Mouse (Mus musculus) kidney, embryonic 14.5 days (tissue): ENCODE measurements around the gene Dhtkd1. TPM values are rescaled to one million over a fixed set of nuclear protein-coding genes. Genes with fewer than 3 reads are reported as not detected.

ENCODE experiments used
- ATAC-seq: fragments of 200-750 bp; cut with Nextera tagmentation; 2 replicates; pipeline ENCODE4 v1.8.0; 2017; ENCODE audit warnings: moderate number of reproducible peaks, mild to moderate bottlenecking, moderate TSS enrichment, moderate library complexity; ENCODE audit not compliant: low FRiP score, low TSS enrichment
- H3K27ac ChIP-seq: fragments of 300-500 bp; sonication (generic); 2 replicates; pipeline ENCODE4 v1.5.1; 2014; ENCODE audit warnings: low read depth, mild to moderate bottlenecking, low read length, moderate library complexity, mixed read lengths
- H3K27me3 ChIP-seq: fragments of 300-500 bp; sonication (generic); 2 replicates; pipeline ENCODE4 v1.6.1; 2014; ENCODE audit warnings: mild to moderate bottlenecking, low read length; ENCODE audit not compliant: control insufficient read depth, insufficient read depth
- H3K36me3 ChIP-seq: fragments of 300-500 bp; sonication (generic); 2 replicates; pipeline ENCODE4 v1.6.1; 2014; ENCODE audit warnings: low read length, mixed read lengths; ENCODE audit not compliant: control insufficient read depth, insufficient read depth
- H3K4me1 ChIP-seq: fragments of 300-500 bp; sonication (generic); 2 replicates; pipeline ENCODE4 v1.6.1; 2014; ENCODE audit warnings: low read length, mixed read lengths; ENCODE audit not compliant: control insufficient read depth, insufficient read depth
- H3K4me2 ChIP-seq: fragments of 300-500 bp; sonication (generic); replicated peaks from 2 replicates; pipeline ENCODE4 v1.6.1; 2014; ENCODE audit warnings: low read depth, mild to moderate bottlenecking, low read length
- H3K4me3 ChIP-seq: fragments of 300-500 bp; sonication (generic); 2 replicates; pipeline ENCODE4 v1.5.1; 2014; ENCODE audit warnings: mild to moderate bottlenecking, low read length
- H3K9ac ChIP-seq: fragments of 300-500 bp; sonication (generic); 2 replicates; pipeline ENCODE4 v1.6.1; 2014; ENCODE audit warnings: low read depth, mild to moderate bottlenecking, low read length, moderate library complexity
- H3K9me3 ChIP-seq: fragments of 300-500 bp; sonication (generic); 2 replicates; pipeline ENCODE4 v1.6.1; 2016; ENCODE audit warnings: low read length; ENCODE audit not compliant: control insufficient read depth
- WGBS: fragments of 180-500 bp; shearing (Covaris S2); extraction: QIAGEN DNeasy Blood & Tissue Kit; methylation state at CpG from one replicate; pipeline ENCODE4 v1.1.7; 2014; 5-methylcytosine and 5-hydroxymethylcytosine counted together
- polyA plus RNA-seq: library from polyadenylated mRNA; unstranded; fragments of >200 nt; fragmentation: Nextera tagmentation; extraction: Ambion mirVana; gene quantifications from 2 replicates; pipeline ENCODE4 v1.2.1, GENCODE M21; 2014

The Dhtkd1 gene
- polyA plus RNA-seq, 1 experiment from 2014 or later: 5.5 TPM

DNA sequence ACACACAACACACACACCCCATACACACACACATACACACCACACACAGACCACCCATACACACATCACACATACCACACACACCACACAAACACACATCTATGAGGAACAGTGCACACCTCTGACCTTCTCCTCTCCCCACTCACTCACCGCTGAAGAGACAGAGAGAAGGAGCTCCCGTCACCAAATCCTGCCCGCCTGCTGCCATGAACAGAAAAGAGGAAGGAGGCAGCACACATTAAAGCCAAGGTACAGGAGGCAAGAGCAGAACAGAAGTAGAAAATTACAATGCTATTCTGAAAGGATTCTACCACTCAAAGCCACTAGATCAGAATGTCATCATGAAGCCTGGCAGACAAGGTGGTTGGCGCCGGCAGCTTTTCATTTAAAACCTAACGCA lies 19.8 kb downstream of the Dhtkd1 start:
- ATAC-seq: no peak
- H3K27me3 ChIP-seq: no peaks in the 10 kb centered on the region

DNA sequence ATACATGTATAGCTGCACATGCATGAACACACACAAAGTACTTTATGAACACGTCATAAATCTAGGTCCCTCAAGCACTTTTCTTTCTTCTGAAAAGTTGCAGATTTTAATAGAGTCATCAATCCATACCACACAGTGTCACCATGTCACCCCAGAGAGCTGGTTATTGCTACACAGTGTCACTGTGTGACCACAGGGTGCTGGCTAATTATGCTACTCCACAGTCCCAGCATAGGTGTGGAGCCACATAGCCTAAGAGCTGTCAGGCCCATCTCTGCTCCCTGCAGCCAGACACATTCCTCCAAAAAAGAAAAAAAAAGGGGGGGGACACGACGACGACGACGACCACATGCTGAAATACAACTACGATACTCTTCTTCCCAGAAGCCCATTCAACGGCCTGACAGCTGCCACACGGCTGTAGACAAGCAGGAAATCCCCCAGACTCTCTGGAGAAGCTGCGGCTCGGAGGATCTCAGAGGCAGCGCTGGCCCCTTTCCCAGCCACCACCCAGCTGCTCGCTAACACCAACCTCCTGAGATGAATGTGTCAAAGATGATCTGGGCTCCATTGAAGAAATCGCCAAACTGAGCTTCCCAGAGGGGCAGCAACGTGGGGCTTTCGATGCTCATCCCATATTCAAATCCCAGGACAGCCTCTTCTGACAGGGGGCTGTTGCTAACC lies 31.2 kb downstream of the Dhtkd1 start:
- no peaks in the 10 kb centered on the region for H3K4me1 ChIP-seq
- H3K4me3 ChIP-seq: no peak overlapping the region
- H3K36me3 ChIP-seq: no peaks in the 10 kb centered on the region; the same call in 1 of the 2 replicates
- WGBS: 76% methylated on average over 16 of the region's 16 CpGs
- no peak for ATAC-seq
- no peaks in the 10 kb centered on the region for H3K9me3 ChIP-seq
- no peaks in the 10 kb centered on the region for H3K27me3 ChIP-seq
- H3K9ac ChIP-seq: no peak overlapping the region
- H3K4me2 ChIP-seq: no peak overlapping the region
- H3K27ac ChIP-seq: no peak overlapping the region

More for the DNA sequence above, 19.8 kb downstream of the Dhtkd1 start:
- Histone ChIP-seq H3K4me1 (no peaks in the 10 kb centered on the region), H3K36me3 (no peaks in the 10 kb centered on the region; the same call in 1 of the 2 replicates), H3K9me3 (no peaks in the 10 kb centered on the region), H3K4me2 (no peak overlapping the region), H3K9ac (no peak overlapping the region), H3K4me3 (no peak overlapping the region), H3K27ac (no peak overlapping the region)
- 88% methylated on average over 6 of the region's 6 CpGs for WGBS

DNA sequence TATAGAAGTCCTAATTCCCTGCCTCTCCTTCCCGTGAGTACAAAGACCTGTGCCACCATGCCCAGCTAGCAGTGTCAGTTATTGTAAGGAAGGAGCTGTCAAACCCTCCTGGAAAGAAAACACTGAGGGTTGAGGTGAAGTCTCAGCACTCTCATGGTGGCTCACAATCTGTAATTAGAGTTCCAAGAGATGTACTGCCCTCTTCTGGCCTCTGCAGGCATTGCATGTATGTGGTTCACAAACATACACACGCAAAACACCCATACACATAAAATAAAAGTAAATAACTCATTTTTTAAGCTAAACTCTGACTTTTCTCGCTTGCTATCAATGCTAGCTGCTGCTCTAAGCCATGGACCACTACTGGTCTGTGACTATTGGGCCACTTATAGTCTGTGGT lies 36.0 kb downstream of the Dhtkd1 start:
- H3K9me3 ChIP-seq: no peaks in the 10 kb centered on the region
- no peak overlapping the region for H3K4me3 ChIP-seq
- H3K27ac ChIP-seq: no peak overlapping the region
- H3K4me2 ChIP-seq: no peak overlapping the region
- no peaks in the 10 kb centered on the region for H3K4me1 ChIP-seq
- 0 out of 2 replicates have a peak, but pooled peaks cover 4% of the 10 kb centered on the region for H3K36me3 ChIP-seq
- H3K9ac ChIP-seq: no peak overlapping the region
- no peak for ATAC-seq
- WGBS: 56% methylated on average over 3 of the region's 3 CpGs
- H3K27me3 ChIP-seq: no peaks in the 10 kb centered on the region

GRCm38 (mm10) chr2:5906092-5906491 lies 36.5 kb downstream of the Dhtkd1 start:
- WGBS: 44% methylated on average over 5 of the region's 5 CpGs
- Histone ChIP-seq H3K4me1 (no peaks in the 10 kb centered on the region), H3K9me3 (no peaks in the 10 kb centered on the region), H3K4me2 (no peak overlapping the region), H3K27me3 (no peaks in the 10 kb centered on the region), H3K4me3 (no peak overlapping the region), H3K9ac (no peak overlapping the region), H3K36me3 (0 out of 2 replicates have a peak, but pooled peaks cover 4% of the 10 kb centered on the region), H3K27ac (no peak overlapping the region)
- no peak for ATAC-seq

DNA sequence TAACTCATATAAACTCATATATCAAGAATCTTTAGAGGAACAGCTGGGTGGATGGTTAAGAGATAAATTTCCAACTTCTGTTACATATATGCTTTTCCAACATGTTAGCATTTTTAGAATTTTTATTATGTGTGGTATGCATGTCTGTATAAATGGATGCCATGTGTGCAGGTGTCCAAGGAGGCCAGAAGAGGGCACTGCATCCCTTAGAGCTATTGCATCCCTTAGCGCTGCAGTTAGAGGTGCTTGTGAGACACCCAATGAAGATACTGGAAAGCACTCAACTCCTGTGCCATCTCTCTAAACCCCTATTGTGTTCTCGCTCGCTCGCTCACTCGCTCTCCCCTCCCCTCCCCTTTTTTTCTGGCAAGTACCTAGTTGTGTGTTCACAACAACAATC lies 42.4 kb downstream of the Dhtkd1 start:
- no peak overlapping the region for H3K4me3 ChIP-seq
- WGBS: 71% methylated on average over 5 of the region's 5 CpGs
- H3K27ac ChIP-seq: no peak overlapping the region
- peaks cover 4% of the 10 kb centered on the region; the same call in 1 of the 2 replicates for H3K36me3 ChIP-seq
- no peak for ATAC-seq
- no peaks in the 10 kb centered on the region for H3K9me3 ChIP-seq
- H3K4me1 ChIP-seq: no peaks in the 10 kb centered on the region
- no peak overlapping the region for H3K9ac ChIP-seq
- no peak overlapping the region for H3K4me2 ChIP-seq
- H3K27me3 ChIP-seq: no peaks in the 10 kb centered on the region

- peak within 1 kb of the TSS; percentile 87 for H3K4me3 ChIP-seq
- ATAC-seq: peak; percentile 99
- peak within 1 kb of the TSS; percentile 72 for H3K4me2 ChIP-seq
- peaks cover 14% of the 10 kb centered on the region for H3K36me3 ChIP-seq
- H3K4me1 ChIP-seq: peaks cover 6% of the 10 kb centered on the region; the same call in 1 of the 2 replicates
- H3K27ac ChIP-seq: peak within 1 kb of the TSS; percentile 83
- H3K27me3 ChIP-seq: no peaks in the 10 kb centered on the region
- H3K9ac ChIP-seq: peak within 1 kb of the TSS; percentile 90
- no peaks in the 10 kb centered on the region for H3K9me3 ChIP-seq
- WGBS: under 1% methylated on average over 62 of the region's 62 CpGs
Observed at GRCm38 (mm10) chr2:5894843-5895570, 47.6 kb downstream of the Dhtkd1 start, which contains the start of gene Sec61a2. Gene Sec61a2, minus strand, starts transcription at chr2:5895432.

GRCm38 (mm10) chr2:5894296-5894695 lies 48.3 kb downstream of the Dhtkd1 start:
- Histone ChIP-seq H3K27ac (no peak overlapping the region), H3K4me2 (peak overlapping the region; percentile 72), H3K4me1 (peaks cover 6% of the 10 kb centered on the region; the same call in 1 of the 2 replicates), H3K36me3 (peaks cover 14% of the 10 kb centered on the region), H3K4me3 (peak overlapping the region; percentile 87), H3K9me3 (no peaks in the 10 kb centered on the region), H3K27me3 (no peaks in the 10 kb centered on the region), H3K9ac (peak overlapping the region; percentile 90; the same call in 1 of the 2 replicates)
- ATAC-seq: no peak
- WGBS: 27% methylated on average over 11 of the region's 11 CpGs

DNA sequence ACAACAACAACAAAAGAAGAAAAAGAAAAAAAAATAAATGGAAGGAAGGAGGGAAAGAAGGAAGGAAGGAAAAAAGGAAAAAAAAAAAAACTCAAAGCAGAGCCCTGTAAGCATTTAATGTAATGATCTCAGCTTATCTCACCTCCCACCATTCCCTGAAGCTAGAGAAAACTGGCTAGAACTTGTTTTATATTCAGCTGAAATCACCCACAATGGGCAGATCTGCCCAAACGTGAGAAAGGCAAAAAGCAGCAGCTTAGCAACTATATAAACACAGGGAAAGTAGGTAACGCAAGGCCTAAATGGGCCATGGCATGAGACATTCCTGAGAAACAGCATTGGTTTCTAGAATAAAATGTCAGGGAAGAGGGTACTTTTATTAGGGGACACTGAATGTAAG lies 53.2 kb downstream of the Dhtkd1 start:
- 75% methylated on average over 2 of the region's 2 CpGs for WGBS
- peaks cover 50% of the 10 kb centered on the region for H3K36me3 ChIP-seq
- no peak for ATAC-seq

DNA sequence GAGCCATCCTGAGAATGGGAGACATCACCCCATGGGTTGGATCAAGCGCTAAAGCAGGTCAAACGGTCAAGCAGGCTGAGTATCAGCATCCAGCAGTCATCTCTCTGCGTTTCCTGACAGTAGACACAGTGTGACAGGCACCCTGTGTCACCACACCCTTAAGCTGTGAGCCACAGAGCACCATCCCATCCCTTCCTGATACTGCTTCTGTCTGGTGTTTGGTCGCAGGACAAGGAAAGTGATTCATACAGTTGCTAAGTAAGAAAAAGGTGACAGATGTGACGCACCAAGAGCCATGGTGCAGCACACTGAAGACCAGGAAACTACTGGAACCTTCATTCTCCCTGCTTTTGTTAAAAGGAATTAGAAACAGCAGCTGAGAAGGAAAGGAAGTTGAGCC lies 53.7 kb downstream of the Dhtkd1 start:
- H3K36me3 ChIP-seq: peaks cover 53% of the 10 kb centered on the region
- no peak overlapping the region for H3K4me3 ChIP-seq
- H3K9ac ChIP-seq: no peak overlapping the region
- 85% methylated on average over 5 of the region's 5 CpGs for WGBS
- ATAC-seq: no peak
- no peaks in the 10 kb centered on the region for H3K27me3 ChIP-seq
- no peak overlapping the region for H3K27ac ChIP-seq
- no peak overlapping the region for H3K4me2 ChIP-seq
- H3K9me3 ChIP-seq: no peaks in the 10 kb centered on the region
- 0 out of 2 replicates have a peak, but pooled peaks cover 3% of the 10 kb centered on the region for H3K4me1 ChIP-seq

More for the DNA sequence above, 53.2 kb downstream of the Dhtkd1 start:
- Histone ChIP-seq H3K4me2 (no peak overlapping the region), H3K4me3 (no peak overlapping the region), H3K4me1 (peaks cover 6% of the 10 kb centered on the region; the same call in 1 of the 2 replicates), H3K9me3 (no peaks in the 10 kb centered on the region), H3K27ac (no peak overlapping the region), H3K27me3 (no peaks in the 10 kb centered on the region), H3K9ac (no peak overlapping the region)
